Mouse (Mus musculus) CH12.LX (cell line): ENCODE measurements around the gene Tbx15. TPM values are rescaled to one million over a fixed set of nuclear protein-coding genes. Genes with fewer than 3 reads are reported as not detected.
A peak's percentile ranks its signal among the peaks of the same experiment; 100 is the strongest.

Experiments used
- DNase-seq: peaks from one replicate; pipeline ENCODE4 v3.0.0-alpha.2; 2013; ENCODE audit errors: extremely low read depth
- H3K27ac ChIP-seq: 2 replicates; pipeline ENCODE4 v1.5.1; 2012; ENCODE audit warnings: low read depth, mild to moderate bottlenecking, control low read depth, moderate library complexity; ENCODE audit not compliant: insufficient read depth
- H3K27me3 ChIP-seq: replicated peaks from 2 replicates; pipeline ENCODE3; 2012; ENCODE audit warnings: inconsistent platforms
- H3K36me3 ChIP-seq, 2 experiments: replicated peaks in 1 of 2; 2 replicates each; pipeline versions ENCODE3 to v1.6.1; 2012; ENCODE audit warnings: inconsistent platforms in 1 of 2, low read length in 1 of 2, mild to moderate bottlenecking in 1 of 2, mixed read lengths in 1 of 2, moderate library complexity in 1 of 2; ENCODE audit not compliant: control insufficient read depth in 1 of 2, insufficient read depth in 1 of 2
- H3K4me1 ChIP-seq, 2 experiments: 2 replicates each; pipeline ENCODE4 v1.6.1; 2012; ENCODE audit warnings: inconsistent platforms in 1 of 2, moderate library complexity in 1 of 2; ENCODE audit not compliant: insufficient read depth in 2 of 2, control insufficient read depth in 1 of 2
- H3K4me2 ChIP-seq: 2 replicates; pipeline ENCODE4 v1.6.1; 2012; ENCODE audit warnings: low read depth, mild to moderate bottlenecking, control low read depth; ENCODE audit not compliant: poor library complexity, insufficient read depth, severe bottlenecking
- H3K4me3 ChIP-seq, 3 experiments: fragments of 150-350 bp in 1 of 3; sonication (generic) in 1 of 3; replicated peaks in 1 of 3; 2 replicates each; pipeline versions ENCODE3 to v1.5.1; 2011 to 2012; ENCODE audit warnings: low read depth in 2 of 3, low read length in 2 of 3, mild to moderate bottlenecking in 2 of 3, moderate library complexity in 2 of 3, control low read depth in 1 of 3, improper control_type of control experiment in 1 of 3, inconsistent platforms in 1 of 3, mixed read lengths in 1 of 3; ENCODE audit not compliant: poor library complexity in 1 of 3
- H3K79me2 ChIP-seq: replicated peaks from 2 replicates; pipeline ENCODE4 v1.6.1; 2012; ENCODE audit warnings: mild to moderate bottlenecking, moderate library complexity; ENCODE audit not compliant: control insufficient read depth, poor library complexity, insufficient read depth, severe bottlenecking; ENCODE audit errors: extremely low read depth
- H3K9ac ChIP-seq: 2 replicates; pipeline ENCODE4 v1.6.1; 2012; ENCODE audit warnings: low read depth, mild to moderate bottlenecking, control low read depth, moderate library complexity; ENCODE audit not compliant: insufficient read depth
- H3K9me3 ChIP-seq: replicated peaks from 2 replicates; pipeline ENCODE3; 2012; ENCODE audit warnings: low read length, inconsistent platforms, mixed read lengths
- BHLHE40 ChIP-seq: IDR thresholded peaks from 2 replicates; pipeline ENCODE4 v1.6.1; 2011; ENCODE audit warnings: mild to moderate bottlenecking, low read depth, low read length, improper control_type of control experiment
- CHD1 ChIP-seq: IDR thresholded peaks from 2 replicates; pipeline ENCODE4 v1.6.1; 2012; ENCODE audit warnings: low read depth, low read length, improper control_type of control experiment, inconsistent platforms
- CHD2 ChIP-seq: IDR thresholded peaks from 2 replicates; pipeline ENCODE4 v1.6.1; 2011; ENCODE audit warnings: low read length, improper control_type of control experiment
- CTCF ChIP-seq, 2 experiments: IDR thresholded peaks in 1 of 2; conservative IDR thresholded peaks in 1 of 2; 2 replicates each; pipeline ENCODE4 v1.5.1; 2011 to 2012; ENCODE audit warnings: low read depth in 2 of 2, low read length in 2 of 2, improper control_type of control experiment in 1 of 2, inconsistent platforms in 1 of 2, mild to moderate bottlenecking in 1 of 2, moderate library complexity in 1 of 2
- E2F4 ChIP-seq: IDR thresholded peaks from 2 replicates; pipeline ENCODE4 v1.6.1; 2011; ENCODE audit warnings: low read depth, low read length, improper control_type of control experiment; ENCODE audit not compliant: insufficient replicate concordance
- EP300 ChIP-seq: IDR thresholded peaks from 2 replicates; pipeline ENCODE4 v1.6.1; 2011; ENCODE audit warnings: low read length, improper control_type of control experiment
- ETS1 ChIP-seq: conservative IDR thresholded peaks from 2 replicates; pipeline ENCODE4 v1.6.1; 2012; ENCODE audit warnings: low read depth, mild to moderate bottlenecking, inconsistent platforms, low read length, improper control_type of control experiment, moderate library complexity
- HCFC1 ChIP-seq: IDR thresholded peaks from 2 replicates; pipeline ENCODE4 v1.6.1; 2012; ENCODE audit warnings: low read depth, mild to moderate bottlenecking, inconsistent platforms, low read length, improper control_type of control experiment
- IRF4 ChIP-seq: IDR thresholded peaks from 2 replicates; pipeline ENCODE4 v1.6.1; 2014; ENCODE audit warnings: low read depth, mild to moderate bottlenecking, inconsistent platforms, low read length, improper control_type of control experiment
- JUND ChIP-seq: conservative IDR thresholded peaks from 2 replicates; pipeline ENCODE4 v1.6.1; 2011; ENCODE audit warnings: low read depth, low read length, improper control_type of control experiment
- MAFK ChIP-seq: IDR thresholded peaks from 2 replicates; pipeline ENCODE4 v1.6.1; 2011; ENCODE audit warnings: low read length, improper control_type of control experiment; ENCODE audit not compliant: insufficient replicate concordance
- MAX ChIP-seq: IDR thresholded peaks from 2 replicates; pipeline ENCODE4 v1.6.1; 2011; ENCODE audit warnings: low read length, improper control_type of control experiment
- MAZ ChIP-seq: IDR thresholded peaks from 2 replicates; pipeline ENCODE4 v1.6.1; 2012; ENCODE audit warnings: low read depth, mild to moderate bottlenecking, inconsistent platforms, low read length, improper control_type of control experiment, moderate library complexity
- MEF2A ChIP-seq: IDR thresholded peaks from 2 replicates; pipeline ENCODE4 v1.6.1; 2014; ENCODE audit warnings: low read depth, mild to moderate bottlenecking, inconsistent platforms, low read length, improper control_type of control experiment, borderline replicate concordance
- NELFE ChIP-seq: IDR thresholded peaks from 2 replicates; pipeline ENCODE4 v1.6.1; 2011; ENCODE audit warnings: low read depth, low read length, improper control_type of control experiment
- NRF1 ChIP-seq: IDR thresholded peaks from 2 replicates; pipeline ENCODE4 v1.6.1; 2014; ENCODE audit warnings: low read depth, mild to moderate bottlenecking, inconsistent platforms, low read length, improper control_type of control experiment, moderate library complexity
- PAX5 ChIP-seq: IDR thresholded peaks from 2 replicates; pipeline ENCODE4 v1.6.1; 2012; ENCODE audit warnings: low read length, inconsistent platforms, mixed read lengths
- POLR2A ChIP-seq: IDR thresholded peaks from 2 replicates; pipeline ENCODE4 v1.6.1; 2011; ENCODE audit warnings: low read depth, mild to moderate bottlenecking, improper control_type of control experiment, low read length
- RCOR1 ChIP-seq: conservative IDR thresholded peaks from 2 replicates; pipeline ENCODE4 v1.6.1; 2012; ENCODE audit warnings: low read depth, mild to moderate bottlenecking, inconsistent platforms, low read length, improper control_type of control experiment
- SMC3 ChIP-seq: IDR thresholded peaks from 2 replicates; pipeline ENCODE4 v1.6.1; 2011; ENCODE audit warnings: low read depth, low read length, improper control_type of control experiment
- TBP ChIP-seq: conservative IDR thresholded peaks from 2 replicates; pipeline ENCODE4 v1.6.1; 2011; ENCODE audit warnings: low read depth, low read length, improper control_type of control experiment
- UBTF ChIP-seq: IDR thresholded peaks from 2 replicates; pipeline ENCODE4 v1.6.1; 2012; ENCODE audit warnings: low read depth, mild to moderate bottlenecking, inconsistent platforms, low read length, improper control_type of control experiment, moderate library complexity
- USF1 ChIP-seq: IDR thresholded peaks from 2 replicates; pipeline ENCODE4 v1.6.1; 2014; ENCODE audit warnings: low read depth, mild to moderate bottlenecking, inconsistent platforms, low read length, improper control_type of control experiment
- dilution Hi-C: fragments of 300-500 bp; cut with MboI; formaldehyde crosslinking; loops from 2 replicates; pipeline ENCODE4 v1.14.3; 2020; ENCODE audit warnings: low sequenced_read_pairs; ENCODE audit not compliant: extremely low pct_unique_long_range_greater_than_20kb, extremely low pct_ligation_motif_present
- in situ Hi-C: fragments of 300-500 bp; cut with MboI; formaldehyde crosslinking; loops from 3 replicates; pipeline ENCODE4 v1.14.3; 2019; ENCODE audit warnings: low sequenced_read_pairs, low pct_ligation_motif_present, low pct_unique_long_range_greater_than_20kb, mixed read lengths
- polyA plus RNA-seq: library from polyadenylated mRNA; unstranded; fragments of >175 nt; gene quantifications from 2 replicates; pipeline ENCODE4 v1.2.1, GENCODE M21; 2012; ENCODE audit warnings: low read depth; ENCODE audit not compliant: insufficient read length
- total RNA-seq, 2 experiments: library from RNA; depleted of rRNA; stranded (reverse); fragments of 300-350 nt in 1 of 2; fragments of >200 nt in 1 of 2; gene quantifications; 2 replicates each; pipeline ENCODE4 v1.2.3; 2012 to 2014

Gene Tbx15
- total and polyA plus RNA-seq, 3 experiments = 1.4 to 2.1 (median 1.8) TPM

DNA sequence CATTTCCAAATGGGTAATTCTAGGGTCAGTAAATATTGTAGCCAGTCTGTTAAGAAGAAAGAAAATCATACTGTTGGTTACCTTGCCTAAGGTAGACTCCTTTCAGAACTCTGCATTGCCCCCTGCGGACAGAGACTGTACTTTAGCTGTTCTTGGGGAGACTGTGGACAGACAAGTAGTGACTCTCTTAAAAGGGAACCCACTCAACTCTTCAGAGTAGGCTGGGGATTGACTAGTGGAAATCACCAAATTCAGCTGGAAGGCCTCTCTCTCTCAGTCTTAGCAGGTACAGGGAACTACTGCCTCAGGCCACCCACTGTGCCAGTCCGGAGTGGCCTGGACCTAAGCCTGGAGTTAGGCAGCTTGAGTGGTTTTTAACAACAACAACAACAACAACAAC lies 21.8 kb downstream of the Tbx15 start:
- Histone ChIP-seq H3K79me2 (no peaks in the 10 kb centered on the region), H3K27ac (no peak overlapping the region), H3K4me3 (no peak overlapping the region), H3K27me3 (no peaks in the 10 kb centered on the region), H3K4me1 (peaks cover 0 to 20% of the 10 kb centered on the region in 2 experiments; a peak in 2 of 4 replicates), H3K4me2 (no peak overlapping the region), H3K9ac (no peak overlapping the region), H3K9me3 (no peaks in the 10 kb centered on the region), H3K36me3 (no peaks in the 10 kb centered on the region)
- no peak for DNase-seq
- no peak for TF ChIP-seq NRF1
- no peak for TF ChIP-seq JUND
- TF ChIP-seq NELFE = no peak
- no peak for TF ChIP-seq IRF4
- no peak for TF ChIP-seq HCFC1
- no peak for TF ChIP-seq E2F4
- TF ChIP-seq PAX5 = no peak
- dilution Hi-C loops (no loop called here), in situ Hi-C loops (no loop called here)

DNA sequence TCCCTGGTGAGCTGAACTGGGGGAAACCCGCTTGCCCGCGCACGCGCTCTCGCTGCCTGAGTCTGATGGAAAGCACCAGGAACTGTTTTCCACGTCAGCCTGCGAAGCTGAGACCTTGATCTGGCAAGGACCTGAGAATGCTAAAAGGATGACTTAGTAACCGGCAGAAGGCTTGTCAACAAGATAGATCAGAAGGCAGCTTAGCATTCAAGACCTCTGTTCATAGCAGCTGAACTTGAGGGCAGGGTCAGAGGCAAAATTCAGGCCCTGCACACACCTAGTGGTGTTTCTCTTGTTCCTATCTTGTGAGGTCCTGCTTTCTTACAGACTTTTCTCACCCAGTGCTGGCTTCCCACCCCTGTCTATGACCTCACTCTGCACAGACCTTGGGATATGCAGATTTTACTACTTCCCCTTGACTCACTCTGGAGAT lies 23.3 kb downstream of the Tbx15 start:
- H3K79me2 ChIP-seq = no peaks in the 10 kb centered on the region
- H3K4me3 ChIP-seq = no peak overlapping the region
- no peaks in the 10 kb centered on the region for H3K36me3 ChIP-seq
- peak overlapping the region; percentile 29 for H3K4me2 ChIP-seq
- H3K9ac ChIP-seq = no peak overlapping the region
- H3K9me3 ChIP-seq = no peaks in the 10 kb centered on the region
- H3K4me1 ChIP-seq = peaks cover 0 to 20% of the 10 kb centered on the region in 2 experiments; a peak in 2 of 4 replicates
- no peaks in the 10 kb centered on the region for H3K27me3 ChIP-seq
- TF ChIP-seq NRF1 (peak; percentile 84), MAX (0 out of 2 replicates have a peak, but pooled peaks have one; percentile 12), UBTF (no peak), ETS1 (peak; percentile 70), EP300 (0 out of 2 replicates have a peak, but pooled peaks have one; percentile 29), CHD1 (no peak), TBP (0 out of 2 replicates have a peak, but pooled peaks have one; percentile 13)
- in situ Hi-C loops (no loop called here), dilution Hi-C loops (no loop called here)
- peak overlapping the region; percentile 77 for H3K27ac ChIP-seq
- DNase-seq = peak; percentile 58

DNA sequence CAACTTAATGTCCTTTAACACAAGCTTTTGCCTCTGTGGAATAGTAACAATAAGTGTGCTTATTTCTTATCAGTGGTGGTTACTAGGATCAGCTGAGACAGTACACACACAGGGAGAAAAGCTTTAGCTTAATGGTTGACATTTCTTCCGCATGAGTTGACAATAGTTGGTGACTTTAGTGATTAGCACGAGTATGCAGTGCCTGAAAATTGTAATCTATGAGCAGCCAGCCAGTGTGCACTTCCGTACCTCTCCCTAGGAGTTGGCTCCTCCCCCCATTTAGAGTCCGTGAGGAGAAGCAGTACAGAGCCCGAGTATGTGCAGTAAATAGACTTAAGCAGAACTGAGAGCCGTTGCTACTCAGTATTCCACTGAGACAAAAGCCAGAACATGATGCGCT lies 24.5 kb downstream of the Tbx15 start:
- Histone ChIP-seq H3K79me2 (no peaks in the 10 kb centered on the region), H3K27me3 (no peaks in the 10 kb centered on the region), H3K4me1 (peaks cover 0 to 20% of the 10 kb centered on the region in 2 experiments; a peak in 2 of 4 replicates), H3K36me3 (no peaks in the 10 kb centered on the region), H3K9ac (no peak overlapping the region), H3K4me2 (no peak overlapping the region), H3K27ac (no peak overlapping the region), H3K4me3 (no peak overlapping the region), H3K9me3 (no peaks in the 10 kb centered on the region)
- DNase-seq = no peak
- in situ Hi-C loops = no loop called here
- dilution Hi-C loops = no loop called here
- no peak for TF ChIP-seq CTCF (conservative IDR thresholded peaks at IDR 0.05 in 1 of 2, IDR thresholded peaks at IDR 0.05 in 1 of 2; ENCODE audit: low read depth in 2 of 2, low read length in 2 of 2)
- no peak for TF ChIP-seq EP300
- no peak for TF ChIP-seq USF1
- no peak for TF ChIP-seq BHLHE40
- TF ChIP-seq E2F4 = no peak
- TF ChIP-seq MAFK = no peak
- TF ChIP-seq MEF2A = no peak
- no peak for TF ChIP-seq POLR2A
- TF ChIP-seq CHD2 = no peak
- no peak for TF ChIP-seq RCOR1
- no peak for TF ChIP-seq CHD1
- TF ChIP-seq ETS1 = no peak
- no peak for TF ChIP-seq NELFE
- no peak for TF ChIP-seq PAX5
- no peak for TF ChIP-seq SMC3
- no peak for TF ChIP-seq TBP
- no peak for TF ChIP-seq MAZ
